Mouse (Mus musculus) forebrain, embryonic 13.5 days (tissue): ENCODE results near the gene Nelfb. TPM values are rescaled to one million over a fixed set of nuclear protein-coding genes. Genes with fewer than 3 reads are reported as not detected.

Source experiments
- ATAC-seq: fragments of 200-750 bp; cut with Nextera tagmentation; 2 replicates; pipeline ENCODE4 v1.8.0; 2017
- H3K27ac ChIP-seq: fragments of 300-500 bp; sonication (generic); 2 replicates; pipeline ENCODE4 v1.5.1; 2015; ENCODE audit warnings: inconsistent platforms, mild to moderate bottlenecking, moderate library complexity
- H3K27me3 ChIP-seq: fragments of 300-500 bp; sonication (generic); 2 replicates; pipeline ENCODE4 v1.6.1; 2015; ENCODE audit warnings: mild to moderate bottlenecking, inconsistent platforms
- H3K36me3 ChIP-seq: fragments of 300-500 bp; sonication (generic); 2 replicates; pipeline ENCODE4 v1.6.1; 2015; ENCODE audit warnings: mild to moderate bottlenecking, inconsistent platforms; ENCODE audit not compliant: poor library complexity, severe bottlenecking
- H3K4me1 ChIP-seq: fragments of 300-500 bp; sonication (generic); 2 replicates; pipeline ENCODE4 v1.6.1; 2015; ENCODE audit warnings: inconsistent platforms
- H3K4me2 ChIP-seq: fragments of 300-500 bp; sonication (generic); 2 replicates; pipeline ENCODE4 v1.6.1; 2015; ENCODE audit warnings: inconsistent platforms, mild to moderate bottlenecking, moderate library complexity
- H3K4me3 ChIP-seq: fragments of 300-500 bp; sonication (generic); 2 replicates; pipeline ENCODE4 v1.5.1; 2015; ENCODE audit warnings: mild to moderate bottlenecking, inconsistent platforms
- H3K9ac ChIP-seq: fragments of 300-500 bp; sonication (generic); 2 replicates; pipeline ENCODE4 v1.6.1; 2015; ENCODE audit warnings: mild to moderate bottlenecking, inconsistent platforms
- H3K9me3 ChIP-seq: fragments of 300-500 bp; sonication (generic); replicated peaks from 2 replicates; pipeline ENCODE4 v1.6.1; 2016; ENCODE audit warnings: inconsistent platforms
- WGBS: fragments of 180-500 bp; shearing (Covaris S2); methylation state at CpG from one replicate; pipeline ENCODE4 v1.1.7; 2015; 5-methylcytosine and 5-hydroxymethylcytosine counted together
- polyA plus RNA-seq: library from polyadenylated mRNA; unstranded; fragments of >200 nt; fragmentation: Nextera tagmentation; extraction: Ambion mirVana; gene quantifications from 2 replicates; pipeline ENCODE4 v1.2.1, GENCODE M21; 2015

The Nelfb gene
- polyA plus RNA-seq, 1 experiment from 2014 or later: 95.4 TPM

- no peak for ATAC-seq
- Histone ChIP-seq H3K27me3 (peaks cover 18% of the 10 kb centered on the region; the same call in 1 of the 2 replicates), H3K9ac (peak overlapping the region; percentile 52; the same call in 1 of the 2 replicates), H3K4me1 (peaks cover 17% of the 10 kb centered on the region), H3K27ac (no peak overlapping the region), H3K4me3 (no peak overlapping the region), H3K9me3 (no peaks in the 10 kb centered on the region), H3K36me3 (no peaks in the 10 kb centered on the region), H3K4me2 (peak overlapping the region; percentile 46; the same call in 1 of the 2 replicates)
- 69% methylated on average over 6 of the region's 6 CpGs for WGBS
Measured at GRCm38 (mm10) chr2:25228995-25229530, 17.8 kb upstream of the Nelfb start.

GRCm38 (mm10) chr2:25228431-25228889 is 17.2 kb upstream of the Nelfb start:
- H3K27me3 ChIP-seq: peaks cover 18% of the 10 kb centered on the region; the same call in 1 of the 2 replicates
- H3K9ac ChIP-seq: peak overlapping the region; percentile 52; the same call in 1 of the 2 replicates
- H3K36me3 ChIP-seq: no peaks in the 10 kb centered on the region
- peak overlapping the region; percentile 46 for H3K4me2 ChIP-seq
- ATAC-seq: no peak; the same call in 1 of the 2 replicates
- H3K4me1 ChIP-seq: peaks cover 22% of the 10 kb centered on the region
- 1% methylated on average over 7 of the region's 7 CpGs for WGBS
- H3K27ac ChIP-seq: peak overlapping the region; percentile 52
- no peaks in the 10 kb centered on the region for H3K9me3 ChIP-seq
- 0 out of 2 replicates have a peak overlapping the region, but pooled peaks have one; percentile 15 for H3K4me3 ChIP-seq

- Histone ChIP-seq H3K4me3 (no peak overlapping the region), H3K9me3 (no peaks in the 10 kb centered on the region), H3K36me3 (0 out of 2 replicates have a peak, but pooled peaks cover 3% of the 10 kb centered on the region), H3K4me1 (peaks cover 29% of the 10 kb centered on the region), H3K27me3 (peaks cover 18% of the 10 kb centered on the region; the same call in 1 of the 2 replicates), H3K9ac (no peak overlapping the region), H3K4me2 (no peak overlapping the region), H3K27ac (no peak overlapping the region)
- WGBS: 89% methylated on average over 4 of the region's 4 CpGs
- ATAC-seq: no peak
Measured at GRCm38 (mm10) chr2:25227406-25227805, 16.1 kb upstream of the Nelfb start.

GRCm38 (mm10) chr2:25226864-25227263 is 15.6 kb upstream of the Nelfb start:
- no peak for ATAC-seq
- peaks cover 5% of the 10 kb centered on the region for H3K36me3 ChIP-seq
- no peak overlapping the region for H3K27ac ChIP-seq
- 87% methylated on average over 5 of the region's 5 CpGs for WGBS
- peaks cover 31% of the 10 kb centered on the region for H3K4me1 ChIP-seq
- H3K27me3 ChIP-seq: peaks cover 18% of the 10 kb centered on the region; the same call in 1 of the 2 replicates
- no peaks in the 10 kb centered on the region for H3K9me3 ChIP-seq
- no peak overlapping the region for H3K9ac ChIP-seq
- no peak overlapping the region for H3K4me2 ChIP-seq
- H3K4me3 ChIP-seq: no peak overlapping the region

GRCm38 (mm10) chr2:25225811-25226379 is 14.6 kb upstream of the Nelfb start:
- H3K4me1 ChIP-seq: peaks cover 32% of the 10 kb centered on the region
- H3K36me3 ChIP-seq: peaks cover 13% of the 10 kb centered on the region
- H3K9ac ChIP-seq: peak overlapping the region; percentile 70; the same call in 1 of the 2 replicates
- H3K9me3 ChIP-seq: no peaks in the 10 kb centered on the region
- peak overlapping the region; percentile 98 for H3K27ac ChIP-seq
- H3K4me2 ChIP-seq: peak overlapping the region; percentile 47
- H3K4me3 ChIP-seq: peak overlapping the region; percentile 52; the same call in 1 of the 2 replicates
- WGBS: 76% methylated on average over 8 of the region's 8 CpGs
- ATAC-seq: no peak
- H3K27me3 ChIP-seq: 0 out of 2 replicates have a peak, but pooled peaks cover 10% of the 10 kb centered on the region

GRCm38 (mm10) chr2:25224766-25225752 is 13.8 kb upstream of the Nelfb start:
- peak; percentile 98 for ATAC-seq
- Histone ChIP-seq H3K27ac (peak overlapping the region; percentile 98), H3K4me1 (peaks cover 32% of the 10 kb centered on the region), H3K9me3 (no peaks in the 10 kb centered on the region), H3K4me3 (peak overlapping the region; percentile 52), H3K27me3 (0 out of 2 replicates have a peak, but pooled peaks cover 7% of the 10 kb centered on the region), H3K36me3 (peaks cover 13% of the 10 kb centered on the region), H3K9ac (peak overlapping the region; percentile 70), H3K4me2 (peak overlapping the region; percentile 47)
- 2% methylated on average over 39 of the region's 41 CpGs for WGBS

- Histone ChIP-seq H3K36me3 (peaks cover 13% of the 10 kb centered on the region), H3K4me2 (peak within 1 kb of the TSS; percentile 96), H3K9ac (peak within 1 kb of the TSS; percentile 93), H3K4me3 (peak within 1 kb of the TSS; percentile 86), H3K4me1 (peaks cover 32% of the 10 kb centered on the region), H3K27me3 (0 out of 2 replicates have a peak, but pooled peaks cover 3% of the 10 kb centered on the region), H3K27ac (peak within 1 kb of the TSS; percentile 98), H3K9me3 (no peaks in the 10 kb centered on the region)
- ATAC-seq: no peak
- 0% methylated on average over 17 of the region's 17 CpGs for WGBS
Measured at GRCm38 (mm10) chr2:25224492-25224765, 13.1 kb upstream of the Nelfb start, which contains the start of gene Tubb4b. Gene Tubb4b, minus strand, starts transcription at chr2:25224702.

- H3K4me2 ChIP-seq: peak overlapping the region; percentile 96
- 2% methylated on average over 51 of the region's 53 CpGs for WGBS
- peaks cover 13% of the 10 kb centered on the region for H3K36me3 ChIP-seq
- H3K9ac ChIP-seq: peak overlapping the region; percentile 93
- H3K4me1 ChIP-seq: peaks cover 30% of the 10 kb centered on the region
- peak overlapping the region; percentile 94 for H3K27ac ChIP-seq
- ATAC-seq: peak; percentile 31
- H3K4me3 ChIP-seq: peak overlapping the region; percentile 86
- H3K27me3 ChIP-seq: no peaks in the 10 kb centered on the region
- H3K9me3 ChIP-seq: no peaks in the 10 kb centered on the region
Measured at GRCm38 (mm10) chr2:25223681-25224491, 12.6 kb upstream of the Nelfb start.

GRCm38 (mm10) chr2:25221331-25221772 is 10.1 kb upstream of the Nelfb start:
- WGBS: 79% methylated on average over 5 of the region's 5 CpGs
- no peak for ATAC-seq
- Histone ChIP-seq H3K4me3 (no peak overlapping the region), H3K27ac (no peak overlapping the region), H3K36me3 (peaks cover 13% of the 10 kb centered on the region), H3K9ac (no peak overlapping the region), H3K9me3 (no peaks in the 10 kb centered on the region), H3K4me1 (peaks cover 22% of the 10 kb centered on the region), H3K4me2 (no peak overlapping the region), H3K27me3 (no peaks in the 10 kb centered on the region)

GRCm38 (mm10) chr2:25218445-25218844 is 7.2 kb upstream of the Nelfb start, which contains the start of gene Fam166a:
Gene Fam166a, plus strand, starts transcription at chr2:25218745.
- ATAC-seq: no peak
- Histone ChIP-seq H3K27me3 (no peaks in the 10 kb centered on the region; the same call in 1 of the 2 replicates), H3K27ac (no peak within 1 kb of the TSS), H3K4me2 (no peak within 1 kb of the TSS), H3K4me1 (peaks cover 10% of the 10 kb centered on the region), H3K9ac (no peak within 1 kb of the TSS), H3K9me3 (no peaks in the 10 kb centered on the region), H3K36me3 (peaks cover 13% of the 10 kb centered on the region), H3K4me3 (no peak within 1 kb of the TSS)

GRCm38 (mm10) chr2:25217666-25218065 is 6.4 kb upstream of the Nelfb start:
- peaks cover 9% of the 10 kb centered on the region for H3K36me3 ChIP-seq
- no peak overlapping the region for H3K27ac ChIP-seq
- H3K4me2 ChIP-seq: no peak overlapping the region
- H3K4me3 ChIP-seq: no peak overlapping the region
- H3K9ac ChIP-seq: no peak overlapping the region
- WGBS: 65% methylated on average over 2 of the region's 2 CpGs
- 0 out of 2 replicates have a peak, but pooled peaks cover 2% of the 10 kb centered on the region for H3K4me1 ChIP-seq
- no peaks in the 10 kb centered on the region for H3K9me3 ChIP-seq
- no peaks in the 10 kb centered on the region; the same call in 1 of the 2 replicates for H3K27me3 ChIP-seq
- ATAC-seq: no peak
